Mouse (Mus musculus) kidney, embryonic 14.5 days (tissue): ENCODE results near the gene Wdr4. TPM values are rescaled to one million over a fixed set of nuclear protein-coding genes. Genes with fewer than 3 reads are reported as not detected.
A peak's percentile ranks its signal among the peaks of the same experiment; 100 is the strongest.

ENCODE experiments used
- ATAC-seq: fragments of 200-750 bp; cut with Nextera tagmentation; 2 replicates; pipeline ENCODE4 v1.8.0; 2017; ENCODE audit warnings: moderate number of reproducible peaks, mild to moderate bottlenecking, moderate TSS enrichment, moderate library complexity; ENCODE audit not compliant: low FRiP score, low TSS enrichment
- H3K27ac ChIP-seq: fragments of 300-500 bp; sonication (generic); 2 replicates; pipeline ENCODE4 v1.5.1; 2014; ENCODE audit warnings: low read depth, mild to moderate bottlenecking, low read length, moderate library complexity, mixed read lengths
- H3K27me3 ChIP-seq: fragments of 300-500 bp; sonication (generic); 2 replicates; pipeline ENCODE4 v1.6.1; 2014; ENCODE audit warnings: mild to moderate bottlenecking, low read length; ENCODE audit not compliant: control insufficient read depth, insufficient read depth
- H3K36me3 ChIP-seq: fragments of 300-500 bp; sonication (generic); 2 replicates; pipeline ENCODE4 v1.6.1; 2014; ENCODE audit warnings: low read length, mixed read lengths; ENCODE audit not compliant: control insufficient read depth, insufficient read depth
- H3K4me1 ChIP-seq: fragments of 300-500 bp; sonication (generic); 2 replicates; pipeline ENCODE4 v1.6.1; 2014; ENCODE audit warnings: low read length, mixed read lengths; ENCODE audit not compliant: control insufficient read depth, insufficient read depth
- H3K4me2 ChIP-seq: fragments of 300-500 bp; sonication (generic); replicated peaks from 2 replicates; pipeline ENCODE4 v1.6.1; 2014; ENCODE audit warnings: low read depth, mild to moderate bottlenecking, low read length
- H3K4me3 ChIP-seq: fragments of 300-500 bp; sonication (generic); 2 replicates; pipeline ENCODE4 v1.5.1; 2014; ENCODE audit warnings: mild to moderate bottlenecking, low read length
- H3K9ac ChIP-seq: fragments of 300-500 bp; sonication (generic); 2 replicates; pipeline ENCODE4 v1.6.1; 2014; ENCODE audit warnings: low read depth, mild to moderate bottlenecking, low read length, moderate library complexity
- H3K9me3 ChIP-seq: fragments of 300-500 bp; sonication (generic); 2 replicates; pipeline ENCODE4 v1.6.1; 2016; ENCODE audit warnings: low read length; ENCODE audit not compliant: control insufficient read depth
- WGBS: fragments of 180-500 bp; shearing (Covaris S2); extraction: QIAGEN DNeasy Blood & Tissue Kit; methylation state at CpG from one replicate; pipeline ENCODE4 v1.1.7; 2014; 5-methylcytosine and 5-hydroxymethylcytosine counted together
- polyA plus RNA-seq: library from polyadenylated mRNA; unstranded; fragments of >200 nt; fragmentation: Nextera tagmentation; extraction: Ambion mirVana; gene quantifications from 2 replicates; pipeline ENCODE4 v1.2.1, GENCODE M21; 2014

Gene Wdr4
- polyA plus RNA-seq, 1 experiment from 2014 or later, result 45.7 TPM

DNA sequence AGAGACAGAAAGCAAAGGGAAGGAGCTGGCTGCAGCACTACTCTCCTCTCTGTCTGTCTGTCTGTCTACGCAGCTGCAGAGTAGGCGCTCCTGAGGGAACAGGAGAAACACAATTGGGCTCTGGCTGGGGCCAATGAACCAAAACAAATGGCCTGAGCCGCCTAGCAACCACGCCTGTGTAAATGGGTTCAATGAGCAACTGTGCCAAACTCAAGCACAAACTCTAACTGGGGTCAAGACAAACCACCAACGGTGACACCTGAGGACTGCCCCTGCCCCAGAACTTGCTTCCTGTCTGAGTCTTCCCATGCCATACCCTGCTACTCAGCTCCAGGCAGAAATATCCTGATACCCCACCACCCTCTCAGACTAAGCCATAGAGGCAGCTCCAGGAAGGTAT lies 14.8 kb downstream of the Wdr4 start:
- WGBS, result 45% methylated on average over 5 of the region's 5 CpGs
- Histone ChIP-seq H3K4me2 (no peak overlapping the region), H3K27ac (peak overlapping the region; percentile 65)

DNA sequence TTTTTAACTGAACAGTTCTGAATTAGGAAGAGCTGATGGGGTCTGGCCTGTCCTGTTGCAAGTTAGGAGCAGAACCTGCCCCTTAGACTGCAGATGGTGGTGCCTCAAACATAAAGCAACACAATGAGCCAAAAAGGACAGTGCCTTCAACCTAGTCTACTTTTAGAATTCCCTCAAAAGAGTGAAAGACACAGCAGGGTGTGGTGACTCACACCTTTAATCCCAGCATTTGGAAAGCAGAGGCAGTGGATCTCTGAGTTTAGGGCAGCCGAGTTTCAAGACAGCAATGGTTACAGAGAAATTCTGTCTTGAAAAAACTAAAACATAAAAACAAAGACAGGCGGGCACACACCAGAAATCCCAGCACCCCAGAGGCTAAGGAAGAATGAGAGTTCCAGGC lies 15.8 kb downstream of the Wdr4 start:
- no peak for ATAC-seq

More for the DNA sequence above, 14.8 kb downstream of the Wdr4 start:
- Histone ChIP-seq H3K36me3 (peaks cover 79% of the 10 kb centered on the region), H3K9me3 (no peaks in the 10 kb centered on the region), H3K4me3 (no peak overlapping the region), H3K27me3 (no peaks in the 10 kb centered on the region), H3K4me1 (peaks cover 8% of the 10 kb centered on the region), H3K9ac (no peak overlapping the region)
- peak; percentile 45; the same call in 1 of the 2 replicates for ATAC-seq

DNA sequence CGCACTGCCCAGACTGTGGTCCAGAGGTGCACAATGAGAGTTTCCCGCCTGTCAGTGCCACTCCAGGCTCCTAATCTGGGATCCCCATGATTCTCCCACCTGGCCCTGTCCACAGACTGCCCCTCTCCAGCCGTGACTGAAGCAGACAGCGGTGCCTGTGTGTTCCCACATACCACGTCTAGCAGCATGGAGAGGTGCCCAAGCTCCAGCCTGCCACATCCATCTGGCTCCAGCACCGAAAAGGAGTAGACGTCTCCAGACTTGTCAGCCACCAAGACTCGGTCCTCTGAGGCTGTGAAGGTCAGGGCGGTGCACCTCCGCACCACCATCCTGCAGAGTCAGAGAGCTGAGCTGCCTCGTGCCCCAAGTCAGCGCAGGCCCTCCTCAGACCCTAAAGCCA lies 16.4 kb downstream of the Wdr4 start:
- peaks cover 78% of the 10 kb centered on the region for H3K36me3 ChIP-seq
- no peak overlapping the region for H3K4me2 ChIP-seq
- no peaks in the 10 kb centered on the region for H3K27me3 ChIP-seq
- 94% methylated on average over 12 of the region's 12 CpGs for WGBS
- no peak overlapping the region for H3K4me3 ChIP-seq
- ATAC-seq, result no peak
- H3K9ac ChIP-seq, result no peak overlapping the region
- H3K27ac ChIP-seq, result no peak overlapping the region
- no peaks in the 10 kb centered on the region for H3K9me3 ChIP-seq
- peaks cover 8% of the 10 kb centered on the region for H3K4me1 ChIP-seq

More for the DNA sequence above, 15.8 kb downstream of the Wdr4 start:
- H3K9ac ChIP-seq, result no peak overlapping the region
- no peak overlapping the region for H3K4me3 ChIP-seq
- H3K27ac ChIP-seq, result no peak overlapping the region
- H3K4me2 ChIP-seq, result no peak overlapping the region
- peaks cover 8% of the 10 kb centered on the region for H3K4me1 ChIP-seq
- H3K9me3 ChIP-seq, result no peaks in the 10 kb centered on the region
- WGBS, result 87% methylated on average over 2 of the region's 2 CpGs
- no peaks in the 10 kb centered on the region for H3K27me3 ChIP-seq
- H3K36me3 ChIP-seq, result peaks cover 78% of the 10 kb centered on the region

DNA sequence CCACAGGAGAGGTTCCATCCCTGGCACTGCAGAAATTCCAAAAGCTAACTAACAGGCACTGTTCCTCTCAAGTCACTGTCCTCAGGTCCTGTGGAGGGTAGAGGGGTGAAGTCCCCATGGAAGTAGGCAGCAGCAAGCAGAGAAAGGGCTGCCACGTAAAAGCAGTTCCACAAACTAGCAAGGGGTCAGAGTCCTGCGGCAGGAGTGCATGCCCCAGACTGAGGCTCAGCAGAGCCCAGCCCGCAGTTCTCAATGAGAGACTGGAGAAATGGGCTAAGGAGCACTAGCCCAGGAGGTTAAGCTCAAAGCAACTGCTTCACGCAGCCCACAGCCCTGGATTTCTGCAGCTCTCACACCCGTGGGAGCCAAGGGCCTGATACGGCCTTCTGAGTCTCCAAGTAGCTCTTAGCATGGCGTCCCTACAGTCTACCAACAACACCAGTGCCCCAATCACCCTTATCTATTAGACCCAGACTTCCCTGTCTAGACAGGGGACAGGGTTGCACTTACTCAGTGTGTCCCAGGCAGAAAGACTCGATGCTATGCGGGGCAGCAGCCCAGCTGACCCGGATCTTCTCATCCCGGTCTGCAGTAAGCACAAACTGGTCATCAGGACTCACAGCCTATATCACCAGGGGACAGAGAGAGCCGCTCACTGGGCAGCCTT lies 17.4 kb downstream of the Wdr4 start:
- Histone ChIP-seq H3K4me2 (no peak overlapping the region), H3K4me3 (no peak overlapping the region), H3K9ac (no peak overlapping the region), H3K27ac (no peak overlapping the region), H3K4me1 (peaks cover 8% of the 10 kb centered on the region), H3K36me3 (peaks cover 78% of the 10 kb centered on the region), H3K9me3 (no peaks in the 10 kb centered on the region), H3K27me3 (no peaks in the 10 kb centered on the region)
- ATAC-seq, result no peak
- WGBS, result 96% methylated on average over 12 of the region's 12 CpGs

GRCm38 (mm10) chr17:31500908-31501307 lies 18.9 kb downstream of the Wdr4 start:
- Histone ChIP-seq H3K4me2 (no peak overlapping the region), H3K36me3 (peaks cover 84% of the 10 kb centered on the region), H3K9me3 (no peaks in the 10 kb centered on the region), H3K27ac (no peak overlapping the region), H3K4me1 (peaks cover 8% of the 10 kb centered on the region), H3K27me3 (no peaks in the 10 kb centered on the region), H3K4me3 (no peak overlapping the region), H3K9ac (no peak overlapping the region)
- ATAC-seq, result no peak
- 93% methylated on average over 3 of the region's 3 CpGs for WGBS

DNA sequence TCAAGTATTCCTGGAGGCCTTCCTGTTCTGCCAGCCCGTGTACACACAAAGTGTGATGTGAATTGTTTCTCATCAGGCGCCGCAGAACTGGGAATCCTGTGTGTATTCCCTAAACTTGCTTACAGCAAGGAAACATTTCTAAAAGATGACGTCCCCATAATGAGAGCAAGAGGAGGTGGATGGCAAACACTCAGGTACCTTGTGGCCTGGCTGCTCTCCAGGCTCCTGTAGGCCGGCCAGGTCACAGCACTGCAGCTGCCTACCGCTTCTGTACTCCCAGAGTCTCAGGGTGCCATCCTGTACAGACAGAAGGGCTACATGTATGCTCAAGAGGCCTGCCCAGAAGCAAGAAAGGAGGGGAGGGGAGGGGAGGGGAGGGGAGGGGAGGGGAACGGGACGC lies 19.4 kb downstream of the Wdr4 start:
- Histone ChIP-seq H3K9me3 (no peaks in the 10 kb centered on the region), H3K27me3 (no peaks in the 10 kb centered on the region), H3K4me3 (no peak overlapping the region), H3K27ac (no peak overlapping the region), H3K9ac (no peak overlapping the region), H3K4me1 (peaks cover 6% of the 10 kb centered on the region), H3K36me3 (peaks cover 87% of the 10 kb centered on the region), H3K4me2 (no peak overlapping the region)
- WGBS, result 93% methylated on average over 7 of the region's 8 CpGs
- no peak for ATAC-seq

DNA sequence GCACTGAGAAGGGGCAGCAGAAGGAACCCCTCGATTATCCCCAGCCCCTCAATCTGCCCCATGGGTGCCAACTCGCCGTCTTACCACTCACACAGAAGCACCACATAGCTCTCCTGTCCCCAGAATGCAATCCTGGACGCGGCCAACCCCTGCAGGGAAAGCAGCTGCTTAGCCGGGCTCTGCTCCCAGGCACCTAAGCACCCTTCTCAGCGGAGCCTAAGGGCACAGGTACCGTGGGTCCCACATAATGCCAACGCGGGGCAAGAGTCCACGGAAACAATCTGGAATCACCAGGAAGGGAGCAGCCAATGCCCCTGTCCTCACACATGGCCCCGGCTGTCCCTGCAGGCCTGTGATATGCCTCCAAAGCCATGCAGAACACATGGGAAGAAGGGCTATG lies 20.1 kb downstream of the Wdr4 start:
- no peaks in the 10 kb centered on the region for H3K4me1 ChIP-seq
- H3K4me2 ChIP-seq, result no peak overlapping the region
- ATAC-seq, result no peak
- H3K36me3 ChIP-seq, result peaks cover 88% of the 10 kb centered on the region
- 97% methylated on average over 12 of the region's 12 CpGs for WGBS
- no peak overlapping the region for H3K4me3 ChIP-seq
- no peaks in the 10 kb centered on the region for H3K9me3 ChIP-seq
- no peaks in the 10 kb centered on the region for H3K27me3 ChIP-seq
- H3K9ac ChIP-seq, result no peak overlapping the region
- H3K27ac ChIP-seq, result no peak overlapping the region

- H3K4me3 ChIP-seq, result no peak overlapping the region; the same call in 1 of the 2 replicates
- no peaks in the 10 kb centered on the region for H3K9me3 ChIP-seq
- no peak for ATAC-seq
- no peaks in the 10 kb centered on the region for H3K4me1 ChIP-seq
- H3K27ac ChIP-seq, result no peak overlapping the region
- 84% methylated on average over 6 of the region's 6 CpGs for WGBS
- H3K27me3 ChIP-seq, result no peaks in the 10 kb centered on the region
- no peak overlapping the region for H3K4me2 ChIP-seq
- H3K36me3 ChIP-seq, result peaks cover 74% of the 10 kb centered on the region
- no peak overlapping the region for H3K9ac ChIP-seq
These were observed 22.1 kb downstream of the Wdr4 start for GRCm38 (mm10) chr17:31497726-31498125.

DNA sequence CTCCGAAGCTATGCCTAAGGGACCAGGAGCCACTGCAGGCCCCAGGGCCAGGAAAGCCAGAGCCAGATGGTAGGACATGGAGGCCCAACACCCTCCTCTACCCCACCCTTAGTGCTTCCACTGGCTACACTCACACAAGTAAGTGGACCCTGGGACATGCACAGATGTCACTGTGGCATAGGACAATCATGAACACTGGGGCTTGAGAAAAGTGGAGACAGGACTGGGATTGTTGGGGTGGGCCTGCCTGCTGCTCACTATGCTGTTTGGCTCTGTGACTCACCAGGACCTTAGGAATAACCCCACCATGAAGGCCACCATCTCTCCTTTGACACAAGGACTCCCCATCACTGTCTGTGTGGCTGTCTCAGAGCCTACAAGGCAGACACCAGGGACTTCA lies 24.8 kb downstream of the Wdr4 start:
- Histone ChIP-seq H3K9me3 (no peaks in the 10 kb centered on the region), H3K27ac (no peak overlapping the region), H3K4me3 (no peak overlapping the region), H3K27me3 (no peaks in the 10 kb centered on the region), H3K9ac (no peak overlapping the region), H3K4me1 (no peaks in the 10 kb centered on the region), H3K36me3 (peaks cover 49% of the 10 kb centered on the region), H3K4me2 (no peak overlapping the region)
- 100% methylated on average over 1 of the region's 1 CpGs for WGBS
- no peak for ATAC-seq
